Mouse (Mus musculus) T-cell, adult 2 months (primary cell): Measurements from ENCODE around the gene Evx2.

Source experiments
- DNase-seq: peaks from one replicate; pipeline ENCODE4 v3.0.0; 2022; ENCODE audit warnings: low spot score

The Evx2 gene

DNA sequence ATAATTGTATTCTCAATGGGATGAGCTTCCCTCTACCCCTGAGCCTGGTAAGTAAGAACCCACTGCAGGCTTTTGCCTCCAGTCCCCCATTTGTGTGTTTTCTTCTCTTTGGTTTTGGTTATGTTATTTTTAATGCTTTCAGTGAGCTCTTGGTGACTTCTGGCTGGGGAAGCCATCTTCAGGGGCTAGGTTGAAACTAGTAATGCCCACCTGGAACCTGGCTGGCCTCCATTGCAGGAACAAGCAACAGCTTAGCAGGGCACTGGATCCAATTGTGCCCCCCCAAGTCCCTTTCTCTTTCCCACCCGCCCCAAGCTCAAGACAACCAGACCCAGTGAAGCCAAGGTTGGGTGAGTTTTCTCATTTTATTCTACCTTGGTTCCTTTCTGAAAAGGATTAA, 36.0 kb upstream of the Evx2 start:
- DNase-seq, result no peak

DNA sequence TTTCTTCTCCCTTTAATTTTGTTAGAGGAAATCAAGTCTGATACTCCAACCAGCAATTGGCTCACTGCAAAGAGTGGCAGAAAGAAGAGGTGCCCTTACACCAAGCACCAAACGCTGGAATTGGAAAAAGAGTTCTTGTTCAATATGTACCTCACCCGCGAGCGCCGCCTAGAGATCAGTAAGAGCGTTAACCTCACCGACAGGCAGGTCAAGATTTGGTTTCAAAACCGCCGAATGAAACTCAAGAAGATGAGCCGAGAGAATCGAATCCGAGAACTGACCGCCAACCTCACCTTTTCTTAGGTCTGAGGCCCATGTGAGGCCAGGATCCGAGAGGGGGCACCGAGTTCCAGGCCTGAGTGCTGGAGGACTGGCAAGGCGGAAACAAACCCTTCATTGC, 34.7 kb upstream of the Evx2 start:
- DNase-seq, result no peak

GRCm38 (mm10) chr2:74693432-74693827, 34.1 kb upstream of the Evx2 start:
- no peak for DNase-seq

DNA sequence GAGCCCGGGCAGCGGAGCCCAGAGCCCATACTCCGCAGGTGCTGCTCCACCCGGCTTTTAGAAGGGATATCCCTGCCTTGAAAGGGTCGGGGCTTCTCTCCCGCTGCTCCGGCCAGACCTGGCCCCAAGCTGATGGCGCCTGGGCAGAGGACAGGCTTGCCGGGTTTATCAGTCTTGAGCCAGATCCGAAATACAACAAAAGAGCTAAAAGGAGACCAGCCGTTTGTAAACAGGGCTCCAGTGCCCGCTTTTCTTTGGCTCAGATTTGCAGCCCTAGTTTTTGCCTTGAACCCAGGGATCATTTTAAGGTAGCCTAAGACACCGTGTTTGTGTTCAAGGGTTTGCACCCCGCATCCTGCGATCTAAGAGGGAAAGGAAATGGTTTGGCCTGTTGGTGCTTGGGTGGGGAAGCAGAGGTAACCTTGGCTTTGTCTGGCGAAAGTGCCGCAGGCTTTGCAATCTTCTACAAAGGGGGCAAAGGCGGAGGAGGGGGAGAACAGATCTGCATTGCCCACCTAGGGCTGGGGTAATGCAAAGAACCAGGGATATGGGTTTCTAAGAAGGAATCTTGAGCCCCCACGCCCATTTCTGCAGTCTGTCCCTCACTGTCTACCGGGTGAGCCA, 33.6 kb upstream of the Evx2 start:
- DNase-seq, result no peak

DNA sequence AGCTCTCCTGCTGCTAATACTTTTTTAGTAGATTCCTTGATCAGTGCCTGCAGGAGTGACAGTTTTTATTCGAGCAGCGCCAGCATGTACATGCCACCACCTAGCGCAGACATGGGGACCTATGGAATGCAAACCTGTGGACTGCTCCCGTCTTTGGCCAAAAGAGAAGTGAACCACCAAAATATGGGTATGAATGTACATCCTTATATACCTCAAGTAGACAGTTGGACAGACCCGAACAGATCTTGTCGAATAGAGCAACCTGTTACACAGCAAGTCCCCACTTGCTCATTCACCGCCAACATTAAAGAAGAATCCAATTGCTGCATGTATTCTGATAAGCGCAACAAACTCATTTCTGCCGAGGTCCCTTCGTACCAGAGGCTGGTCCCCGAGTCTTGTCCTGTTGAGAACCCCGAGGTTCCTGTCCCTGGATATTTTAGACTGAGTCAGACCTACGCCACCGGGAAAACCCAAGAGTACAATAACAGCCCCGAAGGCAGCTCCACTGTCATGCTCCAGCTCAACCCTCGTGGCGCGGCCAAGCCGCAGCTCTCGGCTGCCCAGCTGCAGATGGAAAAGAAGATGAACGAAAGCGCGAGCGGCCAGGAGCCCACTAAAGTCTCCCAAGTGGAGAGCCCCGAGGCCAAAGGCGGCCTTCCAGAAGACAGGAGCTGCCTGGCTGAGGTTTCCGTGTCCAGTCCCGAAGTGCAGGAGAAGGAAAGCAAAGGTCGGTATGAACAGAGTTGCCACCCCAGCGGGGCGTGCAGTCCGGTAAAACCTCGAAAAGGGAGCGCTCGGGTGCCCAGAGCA, 32.8 kb upstream of the Evx2 start:
- DNase-seq, result no peak

- no peak for DNase-seq
Observed at GRCm38 (mm10) chr2:74691022-74691951, 31.9 kb upstream of the Evx2 start, which contains the start of gene Hoxd10. Hoxd10 (plus strand) TSS chr2:74691924.

- DNase-seq, result no peak
Observed at GRCm38 (mm10) chr2:74690338-74690716, 31.0 kb upstream of the Evx2 start.

GRCm38 (mm10) chr2:74689574-74690337, 30.4 kb upstream of the Evx2 start:
- no peak for DNase-seq

DNA sequence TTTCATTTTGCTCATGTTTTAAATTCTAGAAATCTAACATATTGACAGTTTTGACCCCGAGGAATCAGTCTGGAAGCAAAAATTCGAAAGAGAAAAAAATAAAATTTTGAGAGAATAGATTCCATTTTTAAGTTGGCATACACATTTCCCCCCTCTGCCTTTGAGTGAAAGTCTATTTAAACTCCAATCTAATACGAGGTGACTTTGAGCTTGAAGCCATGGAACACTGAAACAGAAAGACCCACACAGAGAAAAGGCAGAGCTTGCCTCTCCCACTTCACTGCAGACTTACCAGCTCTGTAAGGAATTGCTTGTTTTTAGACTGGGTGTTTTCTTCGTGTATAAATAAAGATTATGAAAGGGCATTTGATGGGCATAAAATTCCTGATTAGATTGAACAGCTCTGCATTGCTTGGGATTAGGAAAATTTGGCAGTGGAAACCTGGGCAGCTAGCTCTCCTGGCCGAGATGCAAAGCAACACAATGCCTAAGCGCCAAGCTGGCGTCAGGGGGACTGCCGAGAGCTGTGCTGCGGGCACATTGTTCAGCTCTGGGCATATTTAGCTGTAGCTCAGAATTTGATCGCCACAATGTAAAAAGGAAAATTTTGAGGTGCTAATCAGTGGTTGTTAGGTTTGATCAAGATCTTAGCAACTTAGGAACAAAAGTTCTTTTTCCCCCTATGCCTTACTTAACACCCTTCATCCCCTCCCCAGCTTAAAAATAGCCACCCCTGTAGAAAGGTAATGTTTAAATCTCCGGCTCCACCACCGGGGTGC, 29.6 kb upstream of the Evx2 start:
- DNase-seq, result no peak

DNA sequence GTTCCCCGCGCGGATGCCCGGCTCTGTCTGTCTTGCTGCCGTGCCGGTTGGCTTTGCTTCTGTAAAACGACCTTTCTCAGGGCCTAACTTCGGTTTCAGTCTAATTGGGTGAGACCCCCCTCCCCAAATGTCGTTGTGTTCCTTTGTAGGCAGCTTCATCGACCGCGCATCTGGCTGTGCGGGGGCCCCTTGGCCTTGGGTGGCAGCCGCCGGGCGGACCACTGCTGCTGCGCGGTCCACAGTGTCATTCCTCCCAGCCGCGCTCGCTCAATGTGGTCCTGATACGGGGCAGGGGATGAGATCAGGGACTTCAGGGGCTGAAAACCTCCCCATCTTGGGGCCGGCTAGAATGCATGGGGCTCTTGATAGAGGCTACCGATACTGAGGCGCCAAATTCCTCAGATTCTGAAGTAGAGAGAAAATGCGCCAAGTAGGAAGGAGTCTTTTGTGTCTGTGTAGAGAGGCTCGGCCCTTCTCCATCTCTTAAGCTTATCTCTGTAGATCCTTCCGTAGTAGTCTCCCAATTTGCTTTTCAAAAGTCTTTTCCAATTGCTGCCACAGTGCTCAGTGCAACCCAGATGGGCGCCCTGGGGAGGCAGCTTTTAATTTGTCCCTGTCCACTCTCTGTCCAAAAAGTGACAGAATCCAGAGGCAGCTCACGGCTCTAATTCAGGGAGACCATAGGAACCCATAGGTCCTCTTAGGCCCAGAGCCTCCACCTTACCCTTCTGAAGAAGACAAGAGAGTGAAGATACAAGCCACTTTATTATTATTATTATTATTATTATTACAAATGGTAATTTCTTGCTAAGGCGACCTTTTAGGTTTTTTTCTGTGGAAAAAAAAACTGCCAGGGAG, 28.6 kb upstream of the Evx2 start:
- DNase-seq, result no peak

- DNase-seq, result no peak
Observed at GRCm38 (mm10) chr2:74686988-74687697, 27.8 kb upstream of the Evx2 start.

DNA sequence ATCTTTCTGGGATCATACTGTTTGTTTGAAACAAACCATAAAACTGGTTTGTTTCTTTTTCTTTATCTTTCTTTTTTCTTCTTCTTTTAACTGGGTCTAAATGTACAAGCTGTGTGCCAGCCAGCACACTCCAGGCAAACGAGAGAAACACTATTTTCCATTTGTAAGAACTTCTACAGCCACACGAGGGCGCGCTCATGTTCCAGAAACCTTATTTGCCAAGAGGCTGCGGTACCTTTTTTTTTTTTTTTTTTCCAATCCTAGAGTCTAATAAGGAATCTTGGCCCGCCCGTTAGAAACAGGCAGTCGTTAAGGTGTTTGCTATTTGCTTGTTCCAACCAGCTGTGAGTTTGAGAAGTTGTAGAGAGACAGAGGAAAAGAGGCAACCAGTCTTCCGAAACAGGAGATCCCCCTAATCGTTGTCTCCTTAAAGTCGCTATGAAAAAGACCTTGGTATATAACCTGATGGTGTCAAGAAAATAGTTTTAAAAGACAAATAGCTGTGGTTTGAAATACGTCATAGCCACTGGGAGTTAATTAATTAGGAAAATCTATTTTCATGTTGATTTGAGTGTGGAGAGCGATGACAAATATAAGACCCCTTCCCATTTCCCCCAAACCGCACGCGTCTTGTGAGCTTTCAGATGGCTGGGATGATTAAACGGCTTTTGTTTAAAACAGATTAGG, 27.1 kb upstream of the Evx2 start:
- DNase-seq, result no peak

DNA sequence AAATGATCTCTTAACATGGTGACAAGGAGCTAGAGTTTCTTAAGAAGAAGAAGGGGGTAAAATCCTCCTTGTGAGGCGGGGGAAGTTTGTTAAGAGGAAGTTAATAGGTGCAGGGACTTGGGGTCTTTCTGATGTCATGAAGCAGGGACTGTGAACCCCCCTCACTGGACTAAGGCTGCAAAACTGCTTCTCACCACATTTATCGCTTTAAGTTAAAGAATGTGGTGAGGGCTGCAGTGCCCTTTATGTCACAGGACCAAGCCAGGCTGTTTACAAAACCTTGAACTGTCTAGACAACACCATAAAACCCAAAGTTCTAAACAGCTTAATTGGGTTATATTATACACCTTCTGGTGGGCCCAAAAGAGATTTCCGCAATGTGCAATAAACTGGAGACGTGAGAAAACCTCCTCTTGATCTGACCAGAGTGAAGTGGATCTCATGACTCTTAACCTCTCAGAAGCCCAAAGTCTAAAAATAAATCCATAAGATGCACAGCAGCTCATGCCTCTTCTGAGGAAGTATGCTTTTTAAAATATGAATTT, 25.8 kb upstream of the Evx2 start:
- DNase-seq, result no peak

DNA sequence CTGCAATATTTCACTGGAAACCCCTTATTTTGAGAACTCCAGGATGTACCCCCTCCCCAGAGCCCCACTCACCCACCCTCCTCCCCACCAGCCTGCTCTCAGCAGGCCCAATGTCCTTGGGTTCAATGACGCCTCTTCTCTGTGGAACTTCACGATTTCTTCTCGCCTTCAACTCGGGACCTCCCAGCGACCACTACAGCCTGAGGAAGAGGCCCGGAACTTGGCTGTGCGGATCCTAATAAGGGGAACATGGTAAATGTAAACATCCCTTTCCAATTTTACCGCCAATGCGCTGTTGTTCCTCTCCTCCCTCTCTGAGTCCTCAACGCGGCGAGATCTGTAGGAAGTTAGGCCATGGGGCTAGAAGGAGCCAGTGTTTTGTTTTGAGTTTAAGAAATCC, 24.7 kb upstream of the Evx2 start:
- no peak for DNase-seq

DNA sequence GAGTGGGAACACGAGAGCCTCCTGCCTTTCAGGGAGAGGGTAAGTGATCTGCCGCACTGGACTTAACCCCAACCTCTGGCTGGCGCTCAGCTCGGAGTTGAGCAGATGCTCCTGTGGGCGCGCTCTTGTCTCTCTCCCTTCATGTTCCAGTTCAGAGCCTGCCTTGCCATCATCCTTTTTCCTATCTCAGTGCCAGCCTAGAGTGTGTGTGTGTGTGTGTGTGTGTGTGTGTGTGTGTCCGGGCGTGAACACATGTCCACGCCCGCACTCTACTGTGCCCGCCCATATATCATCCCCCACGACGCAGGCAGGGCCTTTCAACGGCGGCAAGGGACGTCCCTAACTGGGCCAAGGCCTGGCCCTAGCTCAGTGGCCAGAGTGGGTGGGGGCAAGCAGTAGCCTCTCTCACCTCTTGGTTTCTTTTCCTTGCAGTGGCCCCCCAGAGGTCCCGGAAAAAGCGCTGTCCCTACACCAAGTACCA, 24.2 kb upstream of the Evx2 start:
- DNase-seq, result no peak

DNA sequence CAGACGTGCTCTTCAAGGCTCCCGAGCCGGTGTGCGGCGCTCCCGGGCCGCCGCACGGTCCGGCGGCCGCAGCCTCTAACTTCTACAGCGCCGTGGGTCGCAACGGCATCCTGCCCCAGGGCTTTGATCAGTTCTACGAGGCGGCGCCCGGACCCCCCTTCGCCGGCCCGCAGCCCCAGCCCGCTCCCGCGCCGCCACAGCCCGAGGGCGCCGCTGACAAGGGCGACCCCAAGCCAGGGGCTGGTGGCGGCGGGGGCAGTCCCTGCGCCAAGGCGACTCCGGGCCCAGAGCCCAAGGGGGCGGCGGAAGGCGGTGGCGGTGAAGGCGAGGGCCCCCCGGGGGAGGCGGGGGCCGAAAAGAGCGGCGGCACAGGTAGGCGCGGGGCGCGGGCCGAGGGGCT, 23.4 kb upstream of the Evx2 start:
- DNase-seq, result no peak

DNA sequence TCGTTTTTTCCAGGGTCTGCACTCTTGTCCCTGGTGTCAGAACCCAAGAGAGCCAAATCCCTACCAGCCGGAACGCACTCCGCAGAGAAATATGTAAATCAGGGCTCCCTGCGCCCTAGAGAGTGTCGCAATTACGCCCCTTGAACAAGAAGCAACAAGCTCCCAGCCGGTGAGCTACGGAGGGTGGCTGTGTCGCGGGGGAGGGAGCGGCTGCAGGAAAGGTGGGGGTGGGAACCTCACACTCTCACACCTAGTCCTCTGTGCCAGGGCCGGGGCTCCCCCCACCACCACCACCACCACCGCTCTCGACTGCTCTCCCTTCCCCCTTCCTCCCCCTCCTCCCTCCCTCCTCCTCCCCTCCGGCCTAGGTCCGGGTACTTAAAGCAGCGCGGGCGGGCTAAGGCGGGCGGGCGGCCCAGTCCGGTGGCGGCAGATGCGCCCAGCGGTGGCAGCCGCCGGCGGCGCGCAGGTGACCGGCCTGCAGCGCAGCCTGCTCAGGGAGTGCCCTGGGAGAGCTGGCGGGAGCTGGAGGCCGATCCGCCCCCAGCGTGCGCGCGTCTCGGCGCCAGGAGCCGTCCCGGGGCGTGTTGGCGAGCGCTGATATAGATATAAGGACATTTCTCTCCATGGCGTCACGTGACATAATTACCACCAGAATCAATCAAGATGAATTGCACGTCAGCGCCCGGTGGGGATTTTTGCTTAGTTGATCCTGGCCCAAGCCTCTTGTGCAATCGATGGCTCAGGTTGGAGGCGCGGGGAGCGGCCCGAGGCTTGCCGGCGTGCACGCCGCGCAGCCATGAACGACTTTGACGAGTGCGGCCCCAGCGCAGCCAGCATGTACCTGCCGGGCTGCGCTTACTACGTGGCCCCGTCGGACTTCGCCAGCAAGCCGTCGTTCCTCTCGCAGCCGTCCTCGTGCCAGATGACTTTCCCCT, 22.5 kb upstream of the Evx2 start:
- no peak for DNase-seq
